Mouse (Mus musculus): ENCODE results near the gene Gm9945.

DNA sequence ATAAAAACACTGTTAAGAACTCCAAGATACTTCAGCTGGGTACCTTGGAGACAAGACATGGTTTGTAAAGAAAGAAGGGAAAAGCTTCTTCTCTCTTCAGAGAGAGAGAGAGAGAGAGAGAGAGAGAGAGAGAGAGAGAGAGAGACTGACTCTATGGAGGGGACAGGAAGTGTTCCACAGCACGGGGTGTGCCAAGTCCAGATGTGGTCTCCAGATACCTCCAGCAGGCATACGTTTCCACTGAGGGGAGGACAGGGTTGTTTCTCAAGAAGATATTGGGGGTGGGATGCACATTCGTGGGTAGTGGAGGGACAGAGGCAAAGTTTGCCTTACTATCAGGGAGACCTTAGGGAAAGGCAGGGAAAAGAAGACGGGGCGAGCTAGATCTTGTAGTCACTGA is 38.8 kb downstream of the Gm9945 start:
- TF ChIP-seq CTCF (conservative IDR thresholded peaks at IDR 0.05; ENCODE audit: low read length) (no peak), POU5F1 (IDR thresholded peaks at IDR 0.05; ENCODE audit: borderline replicate concordance, low read length) (no peak), NANOG (IDR thresholded peaks at IDR 0.05; ENCODE audit: borderline replicate concordance, low read length) (no peak)

All from E14TG2a.4 (cell line).